Mouse (Mus musculus) megakaryocyte, adult 5-6 weeks (primary cell): ENCODE data around the gene Prex1. TPM values are rescaled to one million over a fixed set of nuclear protein-coding genes. Genes with fewer than 3 reads are reported as not detected.

Source experiments
- ATAC-seq: 2 replicates; pipeline ENCODE4 v1.8.0; 2016; ENCODE audit warnings: mild to moderate bottlenecking, inconsistent platforms; ENCODE audit not compliant: poor library complexity, severe bottlenecking
- total RNA-seq, 2 experiments: library from RNA; stranded (forward) in 1 of 2; stranded (reverse) in 1 of 2; fragments of 153-499, 151-499 nt in 1 of 2; fragments of 221-1000, 200-1000 nt in 1 of 2; gene quantifications; 2 replicates each; pipeline versions ENCODE4 v1.2.3 to v1.2.4; 2015 to 2017

Prex1 gene
- total RNA-seq, 2 experiments from 2014 or later = 61.1 to 85.4 TPM

DNA sequence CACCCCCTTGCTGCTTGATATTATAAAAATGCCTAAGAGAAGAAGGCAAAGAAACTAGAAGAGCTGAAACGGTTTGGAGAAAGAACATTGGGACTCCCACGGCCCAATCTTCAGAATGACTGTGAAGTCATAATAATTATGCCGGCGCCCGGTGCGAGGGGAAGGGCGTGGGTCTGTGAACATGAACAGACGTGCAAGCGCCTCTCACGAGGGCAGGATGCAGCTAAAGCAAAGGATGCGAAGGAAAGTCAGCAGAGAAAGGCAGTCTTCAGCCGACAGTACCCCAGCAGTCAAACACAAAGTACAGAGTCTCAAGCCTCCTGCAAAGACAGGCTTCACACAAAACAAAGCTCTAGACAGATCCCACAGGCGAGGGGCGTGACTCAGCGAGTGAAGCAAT is 49.1 kb downstream of the Prex1 start:
- ATAC-seq = no peak

DNA sequence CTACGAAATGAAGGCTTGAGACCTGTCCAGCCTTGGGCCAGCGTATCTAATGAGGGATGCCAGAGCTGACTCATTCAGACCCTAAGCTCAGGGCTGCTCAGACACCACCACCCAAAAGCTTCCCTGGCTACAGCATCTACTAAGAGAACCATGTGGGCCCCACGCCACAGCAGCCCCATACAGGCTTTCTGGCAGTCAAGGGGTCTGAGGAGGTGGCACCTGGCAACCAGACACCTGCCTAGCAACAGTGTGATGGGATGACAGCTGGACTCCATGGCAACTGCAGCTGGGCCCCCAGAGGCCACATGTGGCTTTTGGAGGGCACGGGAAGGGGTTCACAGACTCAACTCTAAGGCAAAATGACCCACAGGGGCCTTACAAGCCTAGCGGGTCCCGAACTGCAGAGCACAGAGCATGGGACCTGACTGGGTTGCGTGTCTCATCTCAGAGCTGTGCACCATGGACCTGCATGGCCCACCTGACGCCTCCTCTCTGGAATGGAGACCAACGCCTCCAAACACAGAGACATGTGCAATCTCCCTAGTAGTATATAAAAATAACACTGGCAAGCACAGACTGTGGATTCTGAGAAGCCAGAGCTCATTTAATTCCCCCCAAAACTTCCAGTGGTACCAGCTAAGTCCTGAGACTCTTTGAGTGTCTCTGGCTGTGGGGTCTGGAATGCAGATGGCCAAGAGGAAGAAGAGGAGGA is 50.2 kb downstream of the Prex1 start:
- no peak for ATAC-seq

DNA sequence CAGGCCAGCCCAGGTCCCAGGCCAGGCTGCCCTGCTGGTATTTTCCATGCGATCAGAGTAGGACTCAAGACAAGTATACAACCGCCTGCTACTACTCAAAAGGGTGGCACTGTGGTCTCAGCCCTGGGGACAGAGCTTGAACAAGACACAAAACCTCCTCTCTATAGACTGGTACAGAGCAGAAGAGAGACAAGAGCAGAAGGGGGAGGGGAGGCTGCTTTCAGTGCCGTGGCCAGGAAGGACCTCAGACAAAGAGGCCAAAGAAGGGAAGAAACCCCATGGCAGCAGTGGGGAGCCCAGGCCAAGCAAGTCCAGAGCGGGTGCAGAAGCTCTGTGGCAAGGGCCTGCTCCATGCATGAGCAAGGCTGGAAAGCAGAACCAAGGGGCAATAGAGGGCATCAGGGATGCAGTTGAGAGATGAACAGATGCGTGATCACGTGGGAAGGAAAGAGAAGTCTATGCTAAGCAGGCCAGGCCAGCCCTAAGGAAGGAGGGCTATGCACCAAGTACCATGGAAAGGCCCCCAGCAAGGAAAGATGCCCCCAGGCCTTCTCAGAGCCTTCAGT is 51.0 kb downstream of the Prex1 start:
- ATAC-seq = peak; percentile 28

DNA sequence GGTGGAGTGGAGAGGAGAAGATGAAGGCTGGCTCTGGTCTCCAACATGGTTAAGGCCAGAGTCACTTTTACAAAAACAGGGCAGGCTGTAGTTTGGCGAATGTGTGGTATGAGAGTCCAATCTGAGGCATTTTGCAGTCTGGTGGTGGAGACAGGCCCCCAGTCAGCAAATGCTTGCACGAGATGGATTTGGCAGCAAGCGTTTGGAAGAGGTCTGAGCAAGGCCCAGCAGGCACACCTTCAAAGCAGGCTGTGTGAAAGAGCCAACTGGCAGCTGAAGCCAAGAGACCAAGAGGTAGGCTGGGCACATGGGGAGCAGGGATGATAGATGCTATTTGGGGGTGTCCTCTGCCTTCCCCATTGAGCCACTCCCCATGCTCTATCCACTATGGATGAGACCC is 51.7 kb downstream of the Prex1 start:
- no peak for ATAC-seq

DNA sequence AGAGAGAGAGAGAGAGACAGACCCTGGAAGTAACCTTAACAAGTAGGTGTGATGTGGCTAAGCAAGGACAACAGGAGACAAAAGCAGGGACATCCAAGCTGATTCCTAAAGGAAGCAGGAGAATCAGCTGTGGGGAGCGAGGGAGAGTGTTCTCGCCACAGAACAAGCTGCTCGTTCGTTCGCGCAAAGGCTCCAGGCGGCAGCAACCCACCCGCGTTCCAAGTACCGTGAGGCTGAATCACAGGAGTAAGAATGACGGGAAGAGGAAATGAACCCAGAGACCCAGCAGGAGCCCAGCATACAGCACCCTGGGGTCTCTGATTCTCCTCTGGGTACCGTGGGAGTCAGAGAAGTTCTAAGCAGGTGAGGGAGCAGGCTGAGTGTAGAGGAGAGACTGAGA is 52.1 kb downstream of the Prex1 start:
- ATAC-seq = no peak

DNA sequence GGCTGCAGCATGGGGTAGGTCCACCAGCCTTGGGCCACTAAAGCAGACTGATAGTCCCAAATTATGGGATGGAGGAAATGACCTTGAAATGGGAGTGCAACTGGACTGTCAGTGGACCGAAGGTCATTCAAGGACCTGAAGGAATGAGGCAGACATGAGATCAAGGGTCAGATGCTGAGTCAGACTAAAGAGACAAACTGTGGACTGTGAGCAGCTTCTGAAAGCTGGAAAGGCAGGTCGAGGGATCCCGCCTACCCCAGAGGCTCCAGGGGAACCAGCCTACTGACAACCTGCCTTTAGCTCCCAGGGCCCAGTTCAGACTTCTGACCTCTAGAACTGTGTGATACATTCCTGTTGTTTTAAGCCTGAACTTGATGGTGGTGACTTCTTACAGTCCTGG is 55.3 kb downstream of the Prex1 start:
- no peak for ATAC-seq

DNA sequence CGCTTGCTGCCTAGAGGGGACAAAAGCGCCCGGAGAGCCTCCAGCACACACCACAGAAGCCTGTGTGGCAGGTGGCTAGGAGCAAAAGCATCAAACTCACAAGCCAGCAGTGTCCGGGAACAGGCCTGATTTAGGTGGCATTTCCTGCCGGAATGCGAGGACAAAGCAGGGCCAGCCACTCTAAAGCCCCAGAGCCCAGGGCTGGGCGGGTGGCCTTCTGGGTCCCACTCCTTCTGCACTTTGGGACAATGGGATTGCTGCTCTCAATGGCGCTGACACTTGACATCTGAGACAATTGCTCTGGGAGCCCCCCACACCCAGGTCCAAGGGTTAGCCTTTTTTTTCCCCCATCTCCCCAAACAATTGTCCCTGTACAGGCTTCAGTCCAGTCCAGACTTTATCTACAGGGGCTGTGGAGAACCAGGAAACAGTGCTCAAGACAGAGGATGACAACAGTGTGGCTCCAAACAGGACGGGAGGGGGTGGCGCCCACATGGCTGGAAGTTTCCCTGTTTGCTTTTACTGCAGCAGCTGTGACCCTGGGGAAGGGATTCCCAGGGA is 56.1 kb downstream of the Prex1 start:
- ATAC-seq = no peak

DNA sequence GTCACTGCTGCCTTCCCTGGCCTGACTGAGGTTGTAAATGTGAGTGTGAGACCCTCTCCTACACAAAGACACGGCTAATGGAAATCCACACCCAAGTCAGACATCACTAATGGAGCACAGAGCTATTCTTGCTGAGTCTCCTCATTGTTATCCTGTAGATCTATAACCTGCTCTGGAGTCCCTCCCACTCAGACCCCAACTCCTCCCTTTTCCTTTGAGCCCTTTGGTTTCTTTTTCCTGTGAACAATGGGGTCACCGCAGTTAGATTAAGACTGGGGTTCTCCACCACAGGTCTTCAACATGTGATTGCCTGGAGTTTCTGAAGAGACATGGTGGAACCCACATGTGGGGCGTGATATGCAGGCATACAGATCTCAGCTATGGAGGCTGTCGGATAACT is 57.0 kb downstream of the Prex1 start:
- peak; percentile 20 for ATAC-seq

DNA sequence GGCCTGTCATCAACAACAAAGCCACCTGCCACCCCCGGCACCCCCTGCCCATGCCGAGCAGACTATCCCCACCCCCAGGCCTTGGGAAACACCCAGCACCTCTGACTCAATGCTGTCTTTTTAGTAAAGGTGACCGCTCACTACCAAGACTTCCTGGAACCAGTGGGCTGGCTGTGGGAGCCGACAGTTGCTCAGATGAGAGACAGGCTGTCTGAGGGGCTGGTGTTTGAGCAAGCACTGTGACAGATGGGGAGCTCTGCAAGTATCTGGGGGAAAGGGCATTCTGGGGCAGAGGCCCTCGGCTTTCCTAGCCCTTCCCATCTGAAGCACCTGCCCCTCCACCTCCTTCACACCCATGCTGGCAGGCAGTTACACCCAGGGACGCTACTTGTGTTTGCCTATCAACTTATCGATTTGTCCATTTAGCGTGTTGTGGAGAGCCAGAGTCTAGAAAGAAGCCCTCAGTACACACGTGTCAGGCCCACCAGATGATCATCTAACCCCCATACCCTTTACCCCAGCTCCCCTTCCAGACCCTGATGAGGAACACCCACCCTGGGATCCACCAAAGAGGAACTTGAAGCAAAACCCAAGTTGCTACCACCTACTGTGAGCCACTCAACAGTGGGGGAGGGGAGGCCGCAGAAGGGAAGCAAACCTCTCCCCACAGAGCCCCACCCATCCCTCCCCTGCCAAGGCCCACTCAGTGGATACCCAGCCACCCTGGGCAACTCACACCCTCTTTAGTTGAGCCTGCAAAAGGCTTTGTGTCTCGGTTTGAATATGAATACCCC is 57.7 kb downstream of the Prex1 start:
- ATAC-seq = peak; percentile 67

DNA sequence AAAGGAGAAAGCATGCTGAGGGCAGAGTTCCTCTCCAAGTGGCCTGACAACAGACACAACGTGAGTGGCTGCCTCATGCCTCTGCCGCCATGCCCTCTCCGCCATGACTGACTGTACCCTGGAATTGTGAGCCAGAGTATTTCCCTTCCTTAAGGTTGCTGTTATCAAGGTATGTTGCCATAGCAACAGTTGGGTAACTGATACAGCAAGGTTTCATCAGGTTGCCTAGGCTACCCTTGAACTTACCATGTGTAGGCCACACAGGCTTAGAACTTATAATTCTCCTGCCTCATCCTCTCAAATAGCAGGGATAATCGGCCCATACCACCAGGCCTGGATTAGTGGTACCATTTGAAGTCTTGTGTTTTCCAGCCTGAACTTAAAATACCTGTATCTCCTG is 58.3 kb downstream of the Prex1 start:
- ATAC-seq = peak; percentile 4

DNA sequence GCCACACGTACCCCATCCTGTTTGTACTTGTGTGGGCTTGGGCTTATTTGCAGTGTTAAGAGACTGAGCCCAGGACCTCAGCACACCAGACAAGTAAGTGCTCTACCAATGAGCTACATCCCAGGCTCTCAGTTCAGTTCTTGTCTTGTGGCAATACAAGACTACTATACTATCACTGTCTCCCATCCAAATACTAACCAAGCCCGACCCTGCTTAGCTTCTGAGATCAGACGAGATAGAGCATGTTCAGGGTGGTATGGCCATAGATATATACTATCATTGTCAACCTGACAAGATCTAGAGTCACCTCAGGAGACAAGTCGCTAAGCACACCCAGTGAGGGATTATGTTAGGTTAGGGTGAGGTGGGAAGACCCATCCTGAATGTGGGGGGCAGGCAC is 58.8 kb downstream of the Prex1 start:
- ATAC-seq = no peak

DNA sequence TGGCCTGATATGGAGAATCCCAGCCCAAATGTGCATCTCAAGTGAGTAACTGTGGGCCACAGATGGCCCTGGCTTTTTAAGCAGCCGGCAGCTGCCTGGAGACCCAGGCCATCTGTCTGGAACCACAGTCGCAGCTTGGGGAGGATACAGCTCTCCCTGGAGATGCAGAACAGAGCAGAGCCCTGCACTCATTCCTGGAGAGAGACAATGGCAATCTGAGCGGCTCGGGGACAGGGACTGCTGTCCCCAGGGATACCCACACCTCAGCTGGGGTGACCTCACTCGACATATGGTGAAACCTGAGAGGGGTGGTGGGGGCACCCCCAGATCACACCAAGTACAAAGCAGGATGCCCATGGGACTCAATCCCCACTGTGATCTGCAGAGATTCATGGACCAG is 60.1 kb downstream of the Prex1 start:
- ATAC-seq = no peak

DNA sequence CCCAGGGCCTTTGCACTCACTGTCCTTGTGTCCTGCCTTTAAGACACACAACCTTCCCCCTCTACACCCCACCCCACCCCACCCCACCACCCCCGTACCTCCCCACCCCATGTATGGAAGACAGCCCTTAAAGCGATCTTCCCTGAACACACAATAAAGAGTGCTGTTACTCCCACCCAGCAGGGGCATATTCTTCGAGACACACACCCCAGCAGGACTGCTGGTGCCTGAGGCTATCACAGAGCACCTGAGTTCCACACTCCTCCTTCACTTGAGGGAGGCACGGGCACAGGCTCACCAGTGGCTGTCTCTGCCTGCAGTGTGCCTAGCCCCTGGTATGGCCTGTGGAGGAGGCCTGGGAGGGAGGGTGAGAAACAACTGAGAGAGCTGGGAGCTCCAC is 61.0 kb downstream of the Prex1 start:
- no peak for ATAC-seq

DNA sequence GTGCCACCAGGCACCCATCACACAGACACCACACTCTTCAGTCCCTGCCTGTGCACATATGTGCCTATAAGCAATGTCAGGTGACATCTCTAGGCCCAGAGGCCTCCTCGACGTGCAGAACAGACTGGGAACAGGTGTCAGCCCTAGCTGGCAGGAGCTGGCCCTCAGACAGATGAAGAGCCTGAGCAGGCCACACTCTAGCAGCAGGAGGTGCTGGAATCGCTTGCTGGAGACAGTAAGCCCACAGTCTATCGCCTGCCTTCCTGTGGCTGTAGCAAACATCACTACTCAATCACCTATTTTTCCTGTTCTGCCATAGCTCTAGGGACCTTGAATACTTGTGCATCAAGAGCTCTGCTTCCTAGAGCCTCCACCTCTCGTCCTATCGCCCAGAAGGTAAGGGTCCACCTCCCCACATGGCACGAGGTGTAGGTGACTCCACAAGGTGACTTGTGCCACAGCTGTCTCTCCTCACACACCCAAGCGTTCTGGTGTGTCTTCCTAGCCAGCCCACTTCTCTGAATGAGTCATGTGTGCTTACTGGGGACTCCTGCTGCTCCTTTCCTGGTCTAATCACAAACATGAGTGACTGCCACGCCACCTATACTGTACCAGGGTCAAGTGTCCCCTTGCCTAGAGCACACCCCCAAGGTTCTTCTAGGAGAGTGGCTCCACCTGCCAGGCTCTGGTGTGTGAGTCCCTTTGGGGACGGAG is 62.2 kb downstream of the Prex1 start:
- no peak for ATAC-seq

DNA sequence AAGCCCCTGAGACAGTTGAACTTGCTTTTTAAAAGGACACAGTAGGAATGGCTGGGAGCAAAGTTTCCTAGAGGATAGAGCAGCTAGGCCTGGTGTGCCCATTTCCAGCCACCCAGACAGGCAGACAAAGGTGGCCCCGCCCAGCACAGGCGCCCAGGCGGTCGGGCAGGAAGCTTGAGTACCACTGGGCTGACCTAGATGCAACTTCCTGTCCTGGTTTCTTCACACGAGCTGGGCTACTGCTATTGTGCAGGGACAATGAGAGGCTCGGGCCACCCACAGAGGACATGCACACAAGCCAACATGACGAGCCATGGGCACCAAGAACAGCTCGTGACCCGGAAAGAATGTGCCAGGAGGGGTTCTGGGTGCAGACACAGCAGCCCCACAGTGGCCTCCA is 63.2 kb downstream of the Prex1 start:
- ATAC-seq = peak; percentile 90

DNA sequence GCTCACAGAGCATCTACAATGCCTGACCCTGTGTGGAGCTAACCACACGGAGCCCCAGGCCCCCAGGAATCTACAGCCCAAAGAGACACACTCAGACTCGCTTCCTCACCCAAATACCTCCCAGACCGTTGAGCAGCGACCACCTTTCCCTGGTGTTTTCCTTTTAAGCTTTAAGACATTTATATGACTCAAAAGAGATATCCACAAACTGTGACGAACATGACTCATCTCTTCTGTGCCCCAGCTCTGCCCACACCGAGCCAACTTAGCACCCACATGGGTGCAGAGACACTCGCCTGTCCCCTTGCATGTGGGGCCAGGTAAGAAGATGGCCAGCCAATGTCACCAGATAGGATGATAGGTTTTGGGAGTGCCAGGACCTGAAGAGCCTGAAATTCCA is 66.4 kb downstream of the Prex1 start:
- no peak for ATAC-seq

DNA sequence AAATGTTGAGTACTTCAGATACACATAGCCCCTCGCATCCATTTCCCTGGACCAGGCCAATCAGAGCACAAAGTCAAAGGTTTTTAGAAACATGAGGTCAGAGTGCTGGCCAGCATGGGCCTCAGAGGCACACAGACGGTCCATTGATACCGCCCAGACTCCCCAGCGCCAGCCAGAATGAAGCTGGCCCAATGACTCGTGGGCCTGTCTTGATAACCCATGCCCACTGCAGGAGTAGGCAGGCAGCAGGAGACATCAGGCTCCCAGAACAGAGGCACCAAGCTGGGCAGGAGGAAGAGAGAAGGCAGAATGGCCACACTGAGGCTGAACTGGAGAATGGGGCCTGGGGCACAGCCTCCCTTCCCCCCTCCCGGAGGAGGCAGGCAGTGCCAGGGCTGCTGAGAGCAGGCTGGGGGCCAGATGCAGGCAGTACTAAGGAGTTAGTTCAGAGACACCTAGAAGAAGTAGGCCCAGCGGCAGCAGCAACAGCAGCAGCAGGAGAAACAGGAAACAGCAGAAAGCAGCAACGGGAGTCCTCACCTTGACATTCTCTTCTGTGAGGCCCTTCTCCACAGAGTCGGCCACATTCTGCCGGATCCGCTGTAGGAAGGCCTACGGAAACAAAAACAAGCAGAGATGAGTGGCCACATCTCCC is 67.1 kb downstream of the Prex1 start:
- no peak for ATAC-seq

DNA sequence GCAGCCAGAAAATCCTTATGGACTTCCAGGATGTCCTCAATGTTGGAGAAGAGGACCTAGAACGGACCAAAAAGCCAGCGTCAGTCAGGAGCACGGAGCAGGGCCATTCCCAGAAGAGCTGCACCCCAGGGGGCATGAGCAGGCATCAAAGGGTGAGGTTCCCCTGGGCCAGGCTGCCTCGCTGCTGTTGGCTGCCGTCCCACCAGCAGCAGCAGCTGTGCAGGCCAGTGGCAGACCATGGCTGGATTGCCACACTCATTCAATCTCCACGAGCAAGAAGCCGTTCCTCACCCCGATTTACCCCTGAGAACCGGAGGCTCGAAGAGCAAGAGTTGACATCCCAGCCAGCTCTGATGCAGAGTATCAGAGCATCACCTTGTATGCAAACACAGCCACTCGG is 68.8 kb downstream of the Prex1 start:
- no peak for ATAC-seq

DNA sequence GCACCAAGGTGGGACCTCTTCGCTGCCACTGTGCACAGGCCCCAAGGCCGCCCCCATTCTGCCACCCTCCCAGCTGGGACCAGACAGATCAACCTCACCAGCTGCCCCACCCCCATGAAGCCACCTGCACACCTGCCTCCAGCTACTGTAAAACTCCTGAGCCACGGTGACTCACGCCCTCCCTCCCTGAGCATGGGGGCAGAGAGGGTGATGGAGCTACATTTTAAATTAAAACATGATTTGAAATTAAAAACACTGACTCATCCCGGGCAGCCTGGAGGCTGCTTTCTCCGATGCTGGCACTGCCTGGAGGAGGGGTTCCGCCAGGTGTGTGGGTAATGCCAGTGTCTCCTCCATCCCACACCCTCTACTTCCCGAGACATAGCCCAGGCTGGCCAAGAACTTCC is 71.0 kb downstream of the Prex1 start:
- no peak for ATAC-seq

DNA sequence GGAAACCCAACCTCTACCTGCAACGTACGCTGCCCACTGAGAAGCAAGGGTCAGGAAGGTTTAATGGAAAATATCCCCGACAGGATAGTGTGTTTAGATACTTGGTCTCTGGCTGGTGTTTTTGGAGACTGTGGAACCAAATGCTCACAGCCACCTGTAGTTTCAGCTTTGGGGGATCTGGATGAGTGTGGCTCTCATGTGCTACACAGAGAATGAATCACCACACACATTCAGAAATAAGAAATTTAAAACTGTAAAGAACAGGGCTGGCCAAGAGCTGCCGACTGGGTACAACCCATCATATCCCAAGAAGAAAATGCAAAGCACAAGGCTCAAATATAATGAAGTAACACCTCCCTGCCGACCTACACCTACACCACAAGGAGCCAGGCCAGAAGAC is 73.9 kb downstream of the Prex1 start:
- ATAC-seq = no peak
